In genomic region chr7:54836437-54836836, GRCm38 (mm10) we compare ENCODE assay signal across 8 mouse cellular contexts. TPM values are rescaled to one million over a fixed set of nuclear protein-coding genes. Genes with fewer than 3 reads are reported as not detected.
A peak's percentile ranks its signal among the peaks of the same experiment; 100 is the strongest.
DNase-seq lines count a peak whose midpoint lies in the region; ATAC-seq and TF ChIP-seq lines count a peak whose summit lies in the region.

No protein-coding gene starts in this region.

- no peak overlapping the region for H3K9ac ChIP-seq in heart, embryonic 11.5 days (ENCODE audit: low read depth, low read length)
- H3K9ac ChIP-seq in hindbrain, embryonic 16.5 days (ENCODE audit: low read depth, low read length): peak overlapping the region; percentile 81
- H3K9ac ChIP-seq in midbrain, postnatal 0 days (replicated peaks; ENCODE audit: low read length, poor library complexity, severe bottlenecking): peak overlapping the region; percentile 85

- H3K4me1 ChIP-seq in heart, embryonic 11.5 days (ENCODE audit: control insufficient read depth, insufficient read depth, low read length): no peaks in the 10 kb centered on the region
- H3K4me1 ChIP-seq in embryonic facial prominence, embryonic 10.5 days: peaks cover 7% of the 10 kb centered on the region
- 0 out of 2 replicates have a peak, but pooled peaks cover 4% of the 10 kb centered on the region for H3K4me1 ChIP-seq in hindbrain, embryonic 16.5 days (ENCODE audit: control insufficient read depth, insufficient read depth, low read depth, low read length)
- peaks cover 5% of the 10 kb centered on the region; the same call in 1 of the 2 replicates for H3K4me1 ChIP-seq in midbrain, postnatal 0 days (ENCODE audit: insufficient read depth, low read length)

- intact Hi-C loops in heart, postnatal 25 days (cut with DNase I): no loop called here

- H3K9me3 ChIP-seq in heart, embryonic 11.5 days (replicated peaks; ENCODE audit: control insufficient read depth, low read length): no peaks in the 10 kb centered on the region
- no peaks in the 10 kb centered on the region for H3K9me3 ChIP-seq in embryonic facial prominence, embryonic 10.5 days
- H3K9me3 ChIP-seq in hindbrain, embryonic 16.5 days (ENCODE audit: control insufficient read depth, low read length): no peaks in the 10 kb centered on the region
- H3K9me3 ChIP-seq in midbrain, postnatal 0 days (ENCODE audit: low read length): no peaks in the 10 kb centered on the region

- peak overlapping the region; percentile 84 for H3K4me2 ChIP-seq in heart, embryonic 11.5 days
- peak overlapping the region; percentile 57 for H3K4me2 ChIP-seq in hindbrain, embryonic 16.5 days (ENCODE audit: low read length)
- H3K4me2 ChIP-seq in midbrain, postnatal 0 days (ENCODE audit: low read depth, low read length, poor library complexity, severe bottlenecking): peak overlapping the region; percentile 67

- WGBS in heart, embryonic 11.5 days (ENCODE audit: insufficient replicate concordance): 68% methylated on average over 5 of the region's 5 CpGs
- whole genome bisulfite sequencing in embryonic facial prominence, embryonic 10.5 days: 39% methylated on average over 5 of the region's 5 CpGs
- WGBS in hindbrain, embryonic 16.5 days: 44% methylated on average over 5 of the region's 5 CpGs
- 23% methylated on average over 5 of the region's 5 CpGs for WGBS in midbrain, postnatal 0 days

- no peaks in the 10 kb centered on the region for H3K36me3 ChIP-seq in heart, embryonic 11.5 days (ENCODE audit: control insufficient read depth, insufficient read depth, low read length)
- no peaks in the 10 kb centered on the region for H3K36me3 ChIP-seq in embryonic facial prominence, embryonic 10.5 days (replicated peaks)
- H3K36me3 ChIP-seq in hindbrain, embryonic 16.5 days (ENCODE audit: control insufficient read depth, insufficient read depth, low read length): no peaks in the 10 kb centered on the region
- no peaks in the 10 kb centered on the region for H3K36me3 ChIP-seq in midbrain, postnatal 0 days (ENCODE audit: insufficient read depth, low read length)

- no peak overlapping the region for H3K27ac ChIP-seq in heart, embryonic 11.5 days (ENCODE audit: low read depth, low read length)
- H3K27ac ChIP-seq in embryonic facial prominence, embryonic 10.5 days (replicated peaks): no peak overlapping the region
- H3K27ac ChIP-seq in hindbrain, embryonic 16.5 days (ENCODE audit: low read depth, low read length): peak overlapping the region; percentile 88
- peak overlapping the region; percentile 86 for H3K27ac ChIP-seq in midbrain, postnatal 0 days (ENCODE audit: low read depth, low read length)

- no peak for DNase-seq in heart, postnatal 25 days (ENCODE audit: low spot score)
- DNase-seq in embryonic facial prominence, embryonic 10.5 days (ENCODE audit: low spot score): peak; percentile 9
- peak; percentile 59 for DNase-seq in midbrain, postnatal 0 days (ENCODE audit: low spot score)
- DNase-seq in T-cell, adult 2 months (ENCODE audit: low spot score): no peak
- DNase-seq in thymus, postnatal 25 days: no peak
- no peak for DNase-seq in lung, postnatal 14 days

- no peak overlapping the region for H3K4me3 ChIP-seq in heart, embryonic 11.5 days (ENCODE audit: low read depth, low read length)
- H3K4me3 ChIP-seq in embryonic facial prominence, embryonic 10.5 days: peak overlapping the region; percentile 64; the same call in 1 of the 2 replicates
- peak overlapping the region; percentile 64 for H3K4me3 ChIP-seq in hindbrain, embryonic 16.5 days (ENCODE audit: low read length)
- peak overlapping the region; percentile 57 for H3K4me3 ChIP-seq in midbrain, postnatal 0 days (ENCODE audit: low read depth, low read length)

- ATAC-seq in heart, embryonic 11.5 days (replicated peaks; ENCODE audit: insufficient number of reproducible peaks, low FRiP score, low TSS enrichment): no peak
- peak; percentile 45 for ATAC-seq in hindbrain, embryonic 16.5 days
- ATAC-seq in midbrain, postnatal 0 days (ENCODE audit: low FRiP score): peak; percentile 31; the same call in 1 of the 2 replicates

- H3K27me3 ChIP-seq in heart, embryonic 11.5 days (ENCODE audit: control insufficient read depth, insufficient read depth, low read length): no peaks in the 10 kb centered on the region
- H3K27me3 ChIP-seq in embryonic facial prominence, embryonic 10.5 days (replicated peaks; ENCODE audit: low read depth, poor library complexity, severe bottlenecking): peaks cover 30% of the 10 kb centered on the region
- H3K27me3 ChIP-seq in hindbrain, embryonic 16.5 days (replicated peaks; ENCODE audit: control insufficient read depth, insufficient read depth, low read length): no peaks in the 10 kb centered on the region
- no peaks in the 10 kb centered on the region for H3K27me3 ChIP-seq in midbrain, postnatal 0 days (ENCODE audit: insufficient read depth, low read length)

- TF ChIP-seq CTCF in midbrain, postnatal 0 days (IDR thresholded peaks at IDR 0.05): peak; percentile 11; the same call in 1 of the 2 replicates

RNA-seq across cellular contexts. Expression of gene Luzp2, which starts 1.1 kb away (rescaled TPM):
- polyA plus RNA-seq in heart, embryonic 11.5 days (2014; fragmentation: Nextera tagmentation; extraction: Ambion mirVana): 0.73 and 1.7 TPM in 2 replicates
- total RNA-seq in heart, postnatal 25 days (2021): under 1 TPM; 0.08 to 0.14 TPM
- polyA plus RNA-seq in embryonic facial prominence, embryonic 10.5 days (2016; fragmentation: Nextera tagmentation; extraction: Ambion mirVana): 0.51 and 0.60 TPM in 2 replicates
- polyA plus RNA-seq in hindbrain, embryonic 16.5 days (2015; fragmentation: Nextera tagmentation; extraction: Ambion mirVana): 67.1 and 70.6 TPM in 2 replicates
- total RNA-seq in midbrain, postnatal 0 days (2014; rRNA removed): 150 and 151 TPM in 2 replicates
- polyA plus RNA-seq in midbrain, postnatal 0 days (2015; fragmentation: Nextera tagmentation; extraction: Ambion mirVana): 95.3 and 106 TPM in 2 replicates

Comparison
In these comparisons a context has a peak if more than half of its experiments do, and no peak if none do; other contexts are left out.
1. H3K27ac ChIP-seq: peak in hindbrain, embryonic 16.5 days (single experiment) and midbrain, postnatal 0 days (single experiment); none in heart, embryonic 11.5 days (single experiment) and embryonic facial prominence, embryonic 10.5 days (single experiment).
2. DNase-seq: peak in embryonic facial prominence, embryonic 10.5 days (single experiment) and midbrain, postnatal 0 days (single experiment); none in heart, postnatal 25 days (single experiment), T-cell, adult 2 months (single experiment), thymus, postnatal 25 days (single experiment) and lung, postnatal 14 days (single experiment).
3. RNA of gene Luzp2, which starts 1.1 kb away (polyA plus RNA-seq): 95.3 to 106 TPM in midbrain, postnatal 0 days and 67.1 to 70.6 TPM in hindbrain, embryonic 16.5 days; 0.73 to 1.7 TPM in heart, embryonic 11.5 days and 0.51 to 0.60 TPM in embryonic facial prominence, embryonic 10.5 days; every median in the first group is over 10 times any median in the second.
4. Peak in every context shown above with its lines, with median percentiles within 50 percentile points of each other: H3K4me2 ChIP-seq.